Mouse (Mus musculus): ENCODE data around the gene Psd. TPM values are rescaled to one million over a fixed set of nuclear protein-coding genes. Genes with fewer than 3 reads are reported as not detected.

The Psd gene
- total RNA-seq, 2 experiments from 2014 or later, result 701 to 730 TPM

GRCm38 (mm10) chr19:46275307-46275706 lies 51.6 kb downstream of the Psd start:
- no peak for DNase-seq (ENCODE audit: low spot score in 2 of 2)

- no peak for DNase-seq (ENCODE audit: low spot score in 2 of 2)
Observed at GRCm38 (mm10) chr19:46264762-46265161, 62.2 kb downstream of the Psd start.

Small RNA genes lying within 50 kb of the gene (microRNA-seq; reads per million reads assigned to microRNA genes)
- 2.5 to 24.6 reads per million in 2 experiments for gene Mir146b

Other genes starting within 250 kb of the Psd start
- not detected for gene Elovl3, start 195.3 kb downstream of the Psd start, total RNA-seq (2021)
- not detected for gene Pitx3, start 178.8 kb downstream of the Psd start, total RNA-seq (2021)
- gene Gbf1, start 174.6 kb downstream of the Psd start, total RNA-seq (2021), result 100 to 1,000 TPM in 1 of 2 experiments, 10 to 100 TPM in 1; 83.7 to 101 TPM
- 1 to 10 TPM; 2.3 to 2.6 TPM for gene Nfkb2, start 22.8 kb downstream of the Psd start, total RNA-seq (2021)
- 10 to 100 TPM; 32.4 to 32.9 TPM for gene Fbxl15, start 1.0 kb upstream of the Psd start, total RNA-seq (2021)
- 100 to 1,000 TPM; 156 to 162 TPM for gene Cuedc2, start 11.5 kb upstream of the Psd start, total RNA-seq (2021)
- gene Mfsd13a, start 14.0 kb upstream of the Psd start, total RNA-seq (2021), result 10 to 100 TPM; 31.7 to 32.5 TPM
- 1 to 10 TPM in 1 of 2 experiments, under 1 TPM in 1; 0.94 to 1.2 TPM for gene 2310034G01Rik, start 23.1 kb upstream of the Psd start, total RNA-seq (2021)
- 100 to 1,000 TPM; 207 to 220 TPM for gene Actr1a, start 68.6 kb upstream of the Psd start, total RNA-seq (2021)
- 10 to 100 TPM; 21.1 to 23.8 TPM for gene Sufu, start 69.7 kb upstream of the Psd start, total RNA-seq (2021)
- 100 to 1,000 TPM in 1 of 2 experiments, 10 to 100 TPM in 1; 98.9 to 110 TPM for gene Trim8, start 174.5 kb upstream of the Psd start, total RNA-seq (2021)
- gene Arl3, start 246.0 kb upstream of the Psd start, total RNA-seq (2021), result 100 to 1,000 TPM; 111 to 121 TPM
- 1 to 10 TPM; 8.2 to 8.3 TPM for gene Sfxn2, start 246.2 kb upstream of the Psd start, total RNA-seq (2021)